Mouse (Mus musculus) frontal cortex, adult 2 months (tissue): ENCODE results near the gene Scarb1. TPM values are rescaled to one million over a fixed set of nuclear protein-coding genes. Genes with fewer than 3 reads are reported as not detected.

ENCODE experiments used
- DNase-seq, 2 experiments: peaks; one replicate each; pipeline ENCODE4 v3.0.0; 2022; ENCODE audit warnings: low spot score in 1 of 2; ENCODE audit errors: extremely low spot score in 1 of 2
- polyA plus RNA-seq: library from polyadenylated mRNA; depleted of rRNA; stranded (reverse); fragments of >200 nt; gene quantifications from 2 replicates; pipeline ENCODE4 v1.2.3, GENCODE M21; 2012

Scarb1 gene
- polyA plus RNA-seq, 1 experiment, result 37.7 TPM

GRCm38 (mm10) chr5:125368156-125368555 is 27.3 kb upstream of the Scarb1 start:
- no peak for DNase-seq

DNA sequence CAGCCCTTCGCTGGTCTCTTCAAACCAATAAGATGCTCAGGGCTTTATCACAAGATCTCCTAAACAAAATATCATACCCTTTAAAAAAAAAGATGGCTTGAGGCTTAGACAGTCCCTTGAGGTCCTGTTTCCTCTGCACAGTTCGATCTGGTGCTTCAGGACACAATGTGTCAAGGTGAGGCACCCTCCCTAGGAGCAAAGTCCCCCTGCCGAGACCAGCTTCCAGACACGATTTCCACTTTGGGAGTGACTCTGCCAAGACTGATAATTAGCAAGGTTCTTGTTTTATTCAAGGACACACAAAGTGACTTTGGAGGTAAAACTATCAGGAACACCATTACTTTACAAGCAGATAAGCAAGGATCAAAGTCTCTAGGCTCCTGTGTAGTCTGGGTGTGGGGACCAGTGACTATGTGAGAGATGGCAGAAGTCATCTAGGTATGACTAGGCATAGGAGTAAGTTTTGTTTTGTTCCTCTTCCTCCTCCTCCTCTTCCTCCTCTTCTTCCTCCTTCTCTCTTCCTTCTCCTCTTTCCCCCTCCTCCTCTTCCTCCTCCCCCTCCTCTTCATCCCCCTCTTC is 24.0 kb upstream of the Scarb1 start:
- DNase-seq, result no peak

GRCm38 (mm10) chr5:125363894-125364293 is 23.0 kb upstream of the Scarb1 start:
- no peak for DNase-seq

GRCm38 (mm10) chr5:125360981-125361510 is 20.2 kb upstream of the Scarb1 start:
- DNase-seq, result no peak

DNA sequence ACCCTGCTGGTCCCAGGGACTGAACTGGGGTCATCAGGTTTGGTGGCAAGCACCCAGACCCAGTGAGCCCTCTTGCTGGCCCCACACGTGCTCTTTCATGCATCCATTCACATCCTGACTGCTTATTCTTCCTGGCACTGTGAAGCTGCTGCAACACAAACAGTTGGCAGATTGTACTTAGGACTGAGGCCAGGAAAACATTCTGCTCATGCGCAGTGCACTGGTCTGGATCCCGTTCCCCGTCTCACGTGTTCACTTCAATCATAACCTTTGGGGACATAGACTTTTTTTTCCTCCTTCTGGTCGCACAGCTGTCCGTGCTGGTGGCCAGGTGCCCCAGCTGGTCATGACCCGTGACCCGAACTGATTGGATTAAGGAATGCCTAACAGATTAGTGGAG is 19.7 kb upstream of the Scarb1 start:
- no peak for DNase-seq

DNA sequence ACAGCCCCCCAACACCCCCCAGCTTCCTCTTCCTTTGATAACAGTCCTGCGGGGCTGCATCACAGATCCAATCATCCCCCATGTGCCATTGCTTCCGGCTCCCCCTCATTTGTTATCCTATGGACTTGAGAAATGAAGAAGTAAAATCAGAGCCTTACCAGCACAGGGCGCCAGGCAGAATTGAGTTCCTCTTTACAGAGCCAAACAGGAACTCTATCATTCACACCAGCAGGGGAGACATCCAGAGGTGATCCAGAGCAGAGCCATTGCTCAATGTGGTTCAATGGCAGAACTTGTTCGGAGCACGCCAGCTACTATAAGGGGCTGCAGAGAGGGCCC is 17.3 kb upstream of the Scarb1 start:
- DNase-seq, result no peak

DNA sequence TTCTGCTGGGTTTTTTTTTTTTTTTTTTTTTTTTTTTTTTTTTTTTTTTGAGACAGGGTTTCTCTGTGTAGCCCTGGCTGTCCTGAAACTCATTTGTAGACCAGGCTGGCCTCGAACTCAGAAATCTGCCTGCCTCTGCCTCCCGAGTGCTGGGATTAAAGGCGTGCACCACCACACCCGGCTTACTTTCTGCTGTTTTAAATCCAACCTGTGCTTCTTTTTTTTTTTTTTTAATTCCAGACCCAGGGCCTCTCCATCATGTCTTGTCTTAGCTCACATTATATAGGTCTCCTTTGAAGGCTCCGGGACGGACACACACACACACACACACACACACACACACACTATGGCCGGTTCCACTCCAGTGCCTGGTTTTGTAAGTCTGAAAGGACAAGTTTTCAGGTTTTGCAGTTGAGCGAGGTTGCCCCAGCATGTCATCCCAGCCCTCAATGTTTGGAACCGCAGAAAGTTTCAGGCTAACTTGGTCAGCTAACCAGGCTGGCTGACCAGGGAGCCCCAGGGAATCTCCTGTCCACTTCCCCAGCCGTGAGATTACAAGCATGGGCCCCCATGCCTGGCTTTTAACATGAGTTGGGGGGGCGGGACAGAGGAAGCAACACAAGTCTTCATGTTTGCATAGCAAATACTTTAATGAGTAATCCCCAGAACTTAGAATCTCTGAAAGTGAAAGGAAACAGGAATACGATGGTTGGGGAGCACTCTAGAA is 16.8 kb upstream of the Scarb1 start:
- DNase-seq, result no peak

DNA sequence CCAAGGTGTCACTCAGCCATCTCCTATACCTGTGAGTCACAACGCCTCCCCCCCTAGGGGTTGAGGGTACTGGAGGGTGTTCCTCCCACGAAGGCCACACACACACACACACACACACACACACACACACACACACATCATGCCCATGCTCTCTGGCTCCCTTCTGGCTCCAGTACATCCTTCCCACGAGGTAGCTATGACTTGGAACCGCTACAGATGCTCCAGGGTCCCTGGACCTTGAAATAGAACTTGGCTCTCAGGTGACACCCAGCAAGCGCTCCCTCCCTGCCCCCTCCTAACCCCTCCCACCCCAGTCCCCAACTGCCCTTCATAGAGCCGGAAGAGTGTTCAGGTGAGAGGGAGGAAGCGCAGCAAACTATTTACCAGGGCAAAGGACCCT is 14.8 kb upstream of the Scarb1 start:
- no peak for DNase-seq

- no peak for DNase-seq
Observed at GRCm38 (mm10) chr5:125354885-125355492, 14.1 kb upstream of the Scarb1 start.

DNA sequence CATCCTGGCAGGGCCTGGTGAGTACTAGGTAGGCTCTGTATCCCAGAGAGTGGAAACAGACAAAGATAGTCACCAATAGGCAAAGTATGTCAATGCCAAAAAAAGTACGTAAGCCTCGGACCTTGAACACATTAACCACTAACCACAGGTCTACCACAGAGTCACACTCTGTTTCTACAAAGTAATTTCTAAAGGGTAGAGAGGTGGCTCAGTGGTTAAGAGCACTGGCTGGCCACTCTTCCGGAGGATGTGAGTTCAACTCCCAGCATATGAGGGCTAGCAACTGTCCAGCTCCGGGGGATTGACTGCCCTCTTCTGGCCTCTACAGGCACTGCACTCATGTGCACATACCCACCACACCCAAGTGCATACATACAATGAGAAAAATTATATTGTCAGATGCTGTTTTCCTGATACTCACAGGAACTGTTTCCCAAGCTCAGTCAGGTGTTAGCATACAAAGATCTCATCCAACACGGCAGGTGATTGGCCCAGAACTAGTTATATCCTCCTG is 11.9 kb upstream of the Scarb1 start:
- no peak for DNase-seq

GRCm38 (mm10) chr5:125351939-125352338 is 11.0 kb upstream of the Scarb1 start:
- no peak for DNase-seq

GRCm38 (mm10) chr5:125351057-125351456 is 10.2 kb upstream of the Scarb1 start:
- no peak for DNase-seq

DNA sequence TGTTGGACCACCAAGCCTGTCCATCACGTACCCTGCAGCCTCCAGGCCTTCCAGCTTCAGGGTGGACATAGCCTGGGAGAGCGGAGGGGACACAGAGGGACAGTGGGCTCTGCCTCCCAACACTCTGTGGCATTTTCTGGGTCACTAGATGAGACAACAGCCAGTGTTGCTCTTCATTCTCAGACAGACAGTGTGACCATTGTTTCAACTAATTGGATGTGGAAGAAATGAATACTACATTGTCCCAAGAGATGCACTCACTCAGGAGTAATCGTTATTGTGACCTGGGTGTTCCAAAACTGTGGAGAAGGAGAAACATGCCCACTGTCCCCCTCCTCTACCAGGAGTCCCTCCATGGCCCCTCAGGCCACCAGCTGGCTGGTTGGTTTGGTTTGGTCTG is 8.5 kb upstream of the Scarb1 start:
- DNase-seq, result no peak

DNA sequence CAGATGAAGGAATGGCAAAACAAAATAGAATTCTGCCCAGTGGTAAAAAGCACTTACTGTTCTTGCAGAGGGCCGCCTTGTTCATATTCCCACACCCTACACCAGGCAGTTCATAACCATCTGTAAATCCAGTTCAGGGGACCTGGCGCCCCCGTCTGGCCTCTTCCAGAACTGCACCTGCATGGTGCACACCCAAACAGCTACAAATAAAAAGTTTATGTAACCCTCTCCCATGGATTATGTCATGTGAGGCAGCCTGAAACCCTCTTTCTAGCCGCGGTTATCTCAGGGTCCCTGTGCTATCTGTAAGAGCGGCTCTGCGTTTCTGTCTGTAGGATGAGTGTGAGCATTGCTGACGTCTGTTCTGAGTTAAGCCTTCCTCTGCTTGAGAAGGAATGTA is 7.6 kb upstream of the Scarb1 start:
- peak in 1 of 2 experiments; percentile 49 for DNase-seq

DNA sequence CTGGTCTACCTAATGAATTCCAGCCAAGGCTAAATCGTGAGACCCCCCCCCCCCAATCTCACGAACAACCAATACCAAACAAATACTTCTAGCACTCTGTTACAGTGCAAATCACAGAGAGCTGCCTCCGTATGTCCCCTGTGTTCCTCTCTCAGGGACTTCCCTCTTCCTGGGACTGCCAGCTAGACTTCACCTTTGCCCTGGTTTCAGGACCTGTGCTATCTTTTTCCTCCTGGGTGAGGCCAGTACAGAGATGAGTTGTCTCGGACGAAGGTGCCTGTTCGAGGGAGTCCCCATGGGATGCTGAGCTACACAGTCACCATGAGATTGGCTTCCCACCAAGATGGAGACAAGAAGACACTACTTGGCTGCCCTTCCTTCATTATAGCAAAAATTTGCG is 7.2 kb upstream of the Scarb1 start:
- DNase-seq, result no peak

- DNase-seq, result no peak
Observed at GRCm38 (mm10) chr5:125344296-125344695, 3.4 kb upstream of the Scarb1 start.

GRCm38 (mm10) chr5:125341459-125342090 is 681 bp upstream of the Scarb1 start:
- no peak for DNase-seq

DNA sequence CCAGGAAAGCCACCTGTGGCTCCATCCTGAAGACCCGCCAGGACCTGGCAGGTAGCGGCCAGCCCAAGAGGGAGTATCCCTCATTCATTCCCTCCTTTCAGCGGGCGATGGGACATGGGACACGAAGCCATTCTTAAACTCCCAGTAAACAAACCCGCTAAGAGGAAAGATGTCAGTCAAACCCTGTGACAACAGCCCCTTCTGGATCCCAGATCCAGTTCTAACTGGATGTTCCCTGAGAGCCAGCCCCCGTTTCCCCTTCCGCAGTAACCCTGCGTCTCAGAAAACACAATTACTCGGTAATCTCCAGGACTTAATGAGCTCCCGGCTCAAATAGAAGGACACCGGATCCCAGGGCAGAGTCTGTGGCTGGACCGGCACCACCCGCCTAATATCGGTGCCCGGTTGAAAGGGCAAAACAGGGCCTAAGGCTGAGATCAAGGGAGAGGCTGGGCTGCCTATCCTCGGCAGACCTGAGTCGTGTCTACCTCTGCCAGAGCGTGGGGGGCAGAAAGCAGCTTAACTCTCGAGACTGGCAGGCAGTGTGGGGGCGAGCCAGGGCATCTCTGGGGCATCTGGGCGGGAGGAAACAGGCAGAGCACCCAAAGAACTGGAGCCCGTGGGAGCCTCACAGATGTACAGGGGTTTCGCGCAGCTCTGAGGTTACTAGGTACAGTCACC is 903 bp downstream of the Scarb1 start:
- DNase-seq, result peak; percentile 22 to 62

DNA sequence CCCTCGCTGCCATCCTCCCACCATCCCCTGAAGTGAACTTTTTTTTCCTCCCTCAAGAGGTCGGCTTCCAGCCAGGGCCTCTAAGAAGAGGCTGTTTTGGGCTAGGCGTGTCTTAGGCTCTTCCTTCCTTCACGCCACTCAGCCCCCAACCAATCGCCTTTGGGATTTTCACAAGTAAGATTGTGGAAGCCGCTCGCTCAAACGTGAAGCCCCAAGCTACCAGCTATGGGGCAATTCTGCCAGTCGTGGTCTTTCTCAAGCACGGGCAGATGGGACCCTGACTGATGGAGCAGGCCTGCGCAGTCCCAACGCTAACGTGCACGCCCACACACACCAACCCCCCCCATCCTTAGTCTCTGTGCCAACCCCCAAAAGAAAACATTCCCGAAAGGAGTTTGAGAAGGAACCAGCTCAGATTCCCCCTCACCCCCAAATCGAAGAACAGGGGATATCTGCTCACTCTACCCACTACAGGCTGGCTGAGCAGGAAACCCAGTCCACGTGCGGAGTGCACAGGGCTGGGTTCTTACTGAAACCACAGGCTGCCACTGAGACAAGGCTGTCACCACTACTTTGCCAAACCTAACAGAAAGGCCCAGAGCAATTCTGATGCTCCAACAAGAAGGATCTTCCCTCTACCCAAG is 1.7 kb downstream of the Scarb1 start:
- peak in 1 of 2 experiments; percentile 36 for DNase-seq

- DNase-seq, result no peak
Observed at GRCm38 (mm10) chr5:125337526-125337925, 3.4 kb downstream of the Scarb1 start.
